Mouse (Mus musculus) neural tube, embryonic 13.5 days (tissue): Measurements from ENCODE around the gene Gm13289. TPM values are rescaled to one million over a fixed set of nuclear protein-coding genes. Genes with fewer than 3 reads are reported as not detected.
"Not testable (repeated sequence)": the region's sequence is repeated elsewhere in the genome, so short reads cannot be mapped to it uniquely, and the experiment has no call there.

Experiments
- ATAC-seq: fragments of 200-750 bp; cut with Nextera tagmentation; 2 replicates; pipeline ENCODE4 v1.8.0; 2017; ENCODE audit warnings: low read depth, mild to moderate bottlenecking, moderate TSS enrichment, moderate library complexity
- H3K27ac ChIP-seq: fragments of 300-500 bp; sonication (generic); replicated peaks from 2 replicates; pipeline ENCODE4 v1.5.1; 2015; ENCODE audit warnings: moderate library complexity, mild to moderate bottlenecking, inconsistent platforms
- H3K27me3 ChIP-seq: fragments of 300-500 bp; sonication (generic); 2 replicates; pipeline ENCODE4 v1.6.1; 2015; ENCODE audit warnings: mild to moderate bottlenecking, inconsistent platforms
- H3K36me3 ChIP-seq: fragments of 300-500 bp; sonication (generic); 2 replicates; pipeline ENCODE4 v1.6.1; 2015; ENCODE audit warnings: mild to moderate bottlenecking, inconsistent platforms
- H3K4me1 ChIP-seq: fragments of 300-500 bp; sonication (generic); replicated peaks from 2 replicates; pipeline ENCODE4 v1.6.1; 2015; ENCODE audit warnings: inconsistent platforms
- H3K4me2 ChIP-seq: fragments of 300-500 bp; sonication (generic); 2 replicates; pipeline ENCODE4 v1.6.1; 2015; ENCODE audit warnings: inconsistent platforms, mild to moderate bottlenecking, moderate library complexity
- H3K4me3 ChIP-seq: fragments of 300-500 bp; sonication (generic); 2 replicates; pipeline ENCODE4 v1.5.1; 2015; ENCODE audit warnings: mild to moderate bottlenecking, inconsistent platforms
- H3K9ac ChIP-seq: fragments of 300-500 bp; sonication (generic); 2 replicates; pipeline ENCODE4 v1.6.1; 2015; ENCODE audit warnings: moderate library complexity, mild to moderate bottlenecking, inconsistent platforms
- H3K9me3 ChIP-seq: fragments of 300-500 bp; sonication (generic); 2 replicates; pipeline ENCODE4 v1.6.1; 2016; ENCODE audit warnings: inconsistent platforms
- WGBS: fragments of 180-500 bp; shearing (Covaris S2); methylation state at CpG from one replicate; pipeline ENCODE4 v1.1.7; 2015; 5-methylcytosine and 5-hydroxymethylcytosine counted together
- polyA plus RNA-seq: library from polyadenylated mRNA; unstranded; fragments of >200 nt; fragmentation: Nextera tagmentation; extraction: Ambion mirVana; gene quantifications from 2 replicates; pipeline ENCODE4 v1.2.1, GENCODE M21; 2015

Gm13289 gene
- polyA plus RNA-seq: not detected in 2 replicates

DNA sequence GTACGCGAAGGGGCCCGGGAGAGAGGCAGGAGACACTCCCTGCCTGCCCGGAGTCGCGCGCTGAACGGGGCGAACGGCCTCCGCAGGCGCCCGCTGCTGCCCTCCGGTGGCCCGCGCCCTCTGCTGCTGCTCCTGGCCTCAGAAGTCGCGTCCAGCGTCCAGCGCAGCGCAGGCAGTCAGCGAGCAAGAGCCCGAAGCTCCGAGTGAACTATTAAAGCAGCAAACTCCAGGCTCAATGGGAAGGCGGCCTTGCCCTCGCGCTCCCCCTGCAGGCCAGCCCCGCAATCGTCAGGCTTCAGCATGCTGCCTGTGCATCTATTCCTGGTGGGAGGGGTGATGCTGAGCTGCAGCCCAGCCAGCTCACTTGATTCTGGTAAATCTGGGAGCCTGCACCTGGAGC is at the start of gene Gm13289:
Gene Gm13289, plus strand, starts transcription at position 301 of the 400 bp plus-strand sequence.
- H3K4me3 ChIP-seq, H3K27me3 ChIP-seq, H3K4me2 ChIP-seq, H3K9ac ChIP-seq, H3K36me3 ChIP-seq, H3K9me3 ChIP-seq, H3K4me1 ChIP-seq, H3K27ac ChIP-seq, ATAC-seq: not testable (repeated sequence)
- no CpG with 5 or more reads among the region's 29 CpGs for WGBS

- no peak overlapping the region for H3K27ac ChIP-seq
- no peak for ATAC-seq
- 3% methylated on average over 1 of the region's 1 CpGs for WGBS
These were observed 49.4 kb upstream of the Gm13289 start for GRCm38 (mm10) chr4:88727324-88727723.

DNA sequence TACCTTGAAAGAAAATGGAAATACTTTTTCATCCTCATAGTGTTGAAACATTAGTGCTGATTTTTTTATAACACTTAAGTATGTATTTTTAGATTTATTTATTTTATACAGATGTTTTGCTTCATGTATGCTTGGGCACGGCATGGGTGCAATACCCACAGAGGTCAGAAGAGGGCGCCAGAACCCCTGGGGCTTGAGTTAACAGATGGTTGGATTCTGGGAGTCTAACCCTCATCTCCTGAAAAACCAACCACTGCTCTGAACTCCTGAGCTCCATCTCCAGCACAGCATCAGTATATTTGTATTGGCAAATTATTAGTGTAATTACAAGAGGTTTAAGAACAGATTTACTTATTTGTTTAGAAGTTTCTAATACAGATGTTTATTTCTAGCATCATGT is 38.2 kb upstream of the Gm13289 start:
- no peak overlapping the region for H3K4me3 ChIP-seq
- no peak for ATAC-seq
- no peak overlapping the region for H3K4me2 ChIP-seq
- H3K9ac ChIP-seq: no peak overlapping the region
- 5% methylated on average over 2 of the region's 2 CpGs for WGBS
- no peaks in the 10 kb centered on the region for H3K27me3 ChIP-seq
- H3K9me3 ChIP-seq: no peaks in the 10 kb centered on the region
- no peaks in the 10 kb centered on the region for H3K4me1 ChIP-seq
- H3K27ac ChIP-seq: no peak overlapping the region
- no peaks in the 10 kb centered on the region for H3K36me3 ChIP-seq

More at GRCm38 (mm10) chr4:88727324-88727723, 49.4 kb upstream of the Gm13289 start:
- Histone ChIP-seq H3K9me3 (no peaks in the 10 kb centered on the region), H3K9ac (no peak overlapping the region), H3K4me1 (no peaks in the 10 kb centered on the region), H3K4me2 (no peak overlapping the region), H3K27me3 (no peaks in the 10 kb centered on the region), H3K36me3 (no peaks in the 10 kb centered on the region), H3K4me3 (no peak overlapping the region)

DNA sequence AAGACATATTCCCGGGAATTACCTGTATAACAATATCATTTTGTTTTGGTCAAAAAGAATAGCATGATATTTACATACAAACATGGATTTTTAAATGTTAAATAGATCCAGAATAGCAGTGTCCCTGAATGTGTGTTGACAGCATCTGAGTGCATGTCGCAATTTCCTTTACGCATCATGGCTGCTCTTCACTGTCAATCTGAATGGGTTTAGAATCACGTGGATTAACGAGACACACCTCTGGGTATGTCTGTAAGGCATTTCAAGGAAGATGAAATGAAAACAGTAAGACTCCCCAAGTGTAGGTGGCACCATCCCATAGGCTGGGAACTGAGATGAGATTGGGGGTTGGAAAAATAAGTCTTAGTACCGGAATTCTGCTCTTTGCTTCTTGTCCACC is 37.7 kb upstream of the Gm13289 start:
- ATAC-seq: no peak
- no peaks in the 10 kb centered on the region for H3K36me3 ChIP-seq
- H3K9me3 ChIP-seq: no peaks in the 10 kb centered on the region
- no peak overlapping the region for H3K4me2 ChIP-seq
- no peak overlapping the region for H3K9ac ChIP-seq
- H3K27ac ChIP-seq: no peak overlapping the region
- no peaks in the 10 kb centered on the region for H3K4me1 ChIP-seq
- no peaks in the 10 kb centered on the region for H3K27me3 ChIP-seq
- WGBS: 90% methylated on average over 6 of the region's 6 CpGs
- H3K4me3 ChIP-seq: no peak overlapping the region

GRCm38 (mm10) chr4:88741426-88741825 is 35.3 kb upstream of the Gm13289 start:
- 86% methylated on average over 4 of the region's 4 CpGs for WGBS
- Histone ChIP-seq H3K9ac (no peak overlapping the region), H3K27ac (no peak overlapping the region), H3K9me3 (no peaks in the 10 kb centered on the region), H3K4me1 (peaks cover 9% of the 10 kb centered on the region), H3K4me3 (no peak overlapping the region), H3K27me3 (no peaks in the 10 kb centered on the region), H3K36me3 (no peaks in the 10 kb centered on the region), H3K4me2 (no peak overlapping the region)
- ATAC-seq: no peak

DNA sequence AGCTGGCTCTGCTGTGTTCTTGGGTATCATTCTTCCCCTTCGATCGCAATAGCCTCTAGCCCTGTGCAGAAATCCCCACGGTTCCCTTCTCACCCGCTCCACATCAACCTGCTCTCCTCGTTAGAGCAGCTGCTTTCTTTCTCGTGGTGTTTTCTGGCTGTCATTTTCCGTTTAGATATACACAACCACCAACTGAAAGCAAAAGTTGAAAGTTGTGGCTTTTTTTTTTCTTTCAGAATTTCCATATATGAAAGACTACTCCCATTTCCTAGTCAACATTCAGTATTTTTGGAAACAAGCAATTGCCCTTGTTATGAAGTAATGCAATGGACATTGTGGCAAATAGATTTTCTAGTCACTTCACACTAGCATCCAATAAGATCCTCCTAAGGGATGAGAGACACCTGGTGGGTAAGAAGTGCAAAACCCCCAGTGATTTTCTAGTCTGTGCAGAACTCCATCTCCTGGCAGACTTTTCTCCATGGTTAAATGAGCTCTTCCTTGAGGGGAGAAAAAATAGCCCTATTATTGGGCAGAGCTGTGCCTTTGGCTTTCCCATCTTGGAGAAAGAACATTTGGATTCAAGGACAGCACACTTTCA is 33.9 kb upstream of the Gm13289 start:
- H3K9ac ChIP-seq: no peak overlapping the region
- no peak for ATAC-seq
- H3K27me3 ChIP-seq: no peaks in the 10 kb centered on the region
- no peaks in the 10 kb centered on the region for H3K36me3 ChIP-seq
- peaks cover 9% of the 10 kb centered on the region for H3K4me1 ChIP-seq
- H3K4me3 ChIP-seq: no peak overlapping the region
- H3K27ac ChIP-seq: no peak overlapping the region
- H3K9me3 ChIP-seq: no peaks in the 10 kb centered on the region
- no peak overlapping the region for H3K4me2 ChIP-seq
- 86% methylated on average over 7 of the region's 7 CpGs for WGBS

GRCm38 (mm10) chr4:88744207-88744606 is 32.5 kb upstream of the Gm13289 start:
- Histone ChIP-seq H3K36me3 (no peaks in the 10 kb centered on the region), H3K9me3 (no peaks in the 10 kb centered on the region), H3K4me1 (peaks cover 9% of the 10 kb centered on the region), H3K27me3 (no peaks in the 10 kb centered on the region), H3K9ac (no peak overlapping the region), H3K4me2 (no peak overlapping the region), H3K4me3 (no peak overlapping the region), H3K27ac (no peak overlapping the region)
- ATAC-seq: no peak
- 65% methylated on average over 3 of the region's 3 CpGs for WGBS

- Histone ChIP-seq H3K4me2 (no peak overlapping the region), H3K27me3 (no peaks in the 10 kb centered on the region), H3K9ac (no peak overlapping the region), H3K27ac (no peak overlapping the region), H3K4me1 (peaks cover 9% of the 10 kb centered on the region), H3K36me3 (no peaks in the 10 kb centered on the region), H3K9me3 (no peaks in the 10 kb centered on the region), H3K4me3 (no peak overlapping the region)
- 66% methylated on average over 6 of the region's 6 CpGs for WGBS
- ATAC-seq: no peak
These were observed 26.8 kb upstream of the Gm13289 start for GRCm38 (mm10) chr4:88749926-88750325.

GRCm38 (mm10) chr4:88754818-88755340 is 21.8 kb upstream of the Gm13289 start, which contains the start of gene Gm13271:
Gene Gm13271 (plus strand): TSS chr4:88754868.
- H3K4me2 ChIP-seq, H3K9me3 ChIP-seq, H3K36me3 ChIP-seq, H3K9ac ChIP-seq, H3K27ac ChIP-seq, H3K27me3 ChIP-seq, ATAC-seq, H3K4me3 ChIP-seq, H3K4me1 ChIP-seq: not testable (repeated sequence)
- 80% methylated on average over 15 of the region's 15 CpGs for WGBS

GRCm38 (mm10) chr4:88756581-88757513 is 19.9 kb upstream of the Gm13289 start:
- Histone ChIP-seq H3K9ac (peak overlapping the region; percentile 68), H3K4me3 (peak overlapping the region; percentile 46), H3K4me2 (peak overlapping the region; percentile 72), H3K27ac (peak overlapping the region; percentile 79)
- H3K9me3 ChIP-seq, H3K36me3 ChIP-seq, H3K27me3 ChIP-seq, H3K4me1 ChIP-seq: not testable (repeated sequence)
- WGBS: 13% methylated on average over 28 of the region's 31 CpGs
- 0 out of 2 replicates have a peak, but pooled peaks have one; percentile 27 for ATAC-seq

DNA sequence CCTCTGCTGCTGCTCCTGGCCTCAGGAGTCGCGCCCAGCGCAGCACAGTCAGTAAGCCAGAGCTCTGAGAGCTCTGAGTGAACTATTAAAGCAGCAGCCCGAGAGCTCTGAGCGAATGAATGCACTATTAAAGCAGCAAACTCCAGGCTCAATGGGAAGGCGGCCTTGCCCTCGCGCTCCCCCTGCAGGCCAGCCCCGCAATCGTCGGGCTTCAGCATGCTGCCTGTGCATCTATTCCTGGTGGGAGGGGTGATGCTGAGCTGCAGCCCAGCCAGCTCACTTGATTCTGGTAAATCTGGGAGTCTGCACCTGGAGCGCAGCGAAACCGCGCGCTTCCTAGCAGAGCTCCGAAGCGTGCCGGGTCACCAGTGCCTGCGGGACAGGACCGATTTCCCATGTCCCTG is 19.1 kb upstream of the Gm13289 start:
- peak; percentile 100 for ATAC-seq
- not testable (repeated sequence) for H3K27me3 ChIP-seq, H3K36me3 ChIP-seq, H3K4me1 ChIP-seq, H3K9me3 ChIP-seq
- Histone ChIP-seq H3K9ac (peak overlapping the region; percentile 68), H3K4me2 (peak overlapping the region; percentile 72), H3K4me3 (peak overlapping the region; percentile 46), H3K27ac (peak overlapping the region; percentile 79)
- under 1% methylated on average over 16 of the region's 21 CpGs for whole genome bisulfite sequencing

- H3K36me3 ChIP-seq, H3K27me3 ChIP-seq, H3K4me3 ChIP-seq, H3K4me1 ChIP-seq, H3K27ac ChIP-seq, H3K9ac ChIP-seq, H3K4me2 ChIP-seq, ATAC-seq, H3K9me3 ChIP-seq: not testable (repeated sequence)
- 83% methylated on average over 9 of the region's 9 CpGs for WGBS
These were observed 18.0 kb upstream of the Gm13289 start for GRCm38 (mm10) chr4:88758751-88759150.
